Mouse (Mus musculus) thymus, postnatal 36 days (tissue): Measurements from ENCODE around the gene Scn1b.

Experiments
- DNase-seq, 2 experiments: peaks; one replicate each; pipeline ENCODE4 v3.0.0; 2022; ENCODE audit warnings: mixed read lengths in 2 of 2

Gene Scn1b

GRCm38 (mm10) chr7:31115182-31115581 lies 11.6 kb downstream of the Scn1b start, which contains the start of gene Hpn:
TSS of gene Hpn (minus strand) at chr7:31115290.
- no peak for DNase-seq

- DNase-seq: no peak
Measured at GRCm38 (mm10) chr7:31114646-31115045, 12.2 kb downstream of the Scn1b start.

- DNase-seq: no peak
Measured at GRCm38 (mm10) chr7:31113800-31114199, 13.0 kb downstream of the Scn1b start.

- DNase-seq: no peak
Measured at GRCm38 (mm10) chr7:31112036-31112435, 14.8 kb downstream of the Scn1b start.

- no peak for DNase-seq
Measured at GRCm38 (mm10) chr7:31110861-31111385, 15.9 kb downstream of the Scn1b start.

- DNase-seq: no peak
Measured at GRCm38 (mm10) chr7:31109796-31110195, 17.0 kb downstream of the Scn1b start.

- no peak for DNase-seq
Measured at GRCm38 (mm10) chr7:31109091-31109490, 17.7 kb downstream of the Scn1b start.

GRCm38 (mm10) chr7:31107781-31108180 lies 19.0 kb downstream of the Scn1b start:
- no peak for DNase-seq

GRCm38 (mm10) chr7:31106166-31106565 lies 20.6 kb downstream of the Scn1b start:
- DNase-seq: no peak

GRCm38 (mm10) chr7:31105061-31105768 lies 21.6 kb downstream of the Scn1b start:
- peak; percentile 36 to 37 for DNase-seq

- no peak for DNase-seq
Measured at GRCm38 (mm10) chr7:31100786-31101185, 26.0 kb downstream of the Scn1b start.

- DNase-seq: peak in 1 of 2 experiments; percentile 24
Measured at GRCm38 (mm10) chr7:31099612-31099982, 27.2 kb downstream of the Scn1b start.

GRCm38 (mm10) chr7:31098697-31099611 lies 27.8 kb downstream of the Scn1b start:
- no peak for DNase-seq

GRCm38 (mm10) chr7:31097583-31098248 lies 29.1 kb downstream of the Scn1b start:
- DNase-seq: peak; percentile 88 to 90

GRCm38 (mm10) chr7:31096892-31097564 lies 29.8 kb downstream of the Scn1b start:
- DNase-seq: no peak

GRCm38 (mm10) chr7:31094774-31095501 lies 31.9 kb downstream of the Scn1b start:
- DNase-seq: peak; percentile 55

GRCm38 (mm10) chr7:31089721-31090120 lies 37.1 kb downstream of the Scn1b start:
- DNase-seq: peak in 1 of 2 experiments; percentile 11

- no peak for DNase-seq
Measured at GRCm38 (mm10) chr7:31088206-31088605, 38.6 kb downstream of the Scn1b start.

GRCm38 (mm10) chr7:31087262-31087661 lies 39.5 kb downstream of the Scn1b start:
- no peak for DNase-seq

GRCm38 (mm10) chr7:31086175-31086755 lies 40.5 kb downstream of the Scn1b start:
- no peak for DNase-seq

GRCm38 (mm10) chr7:31085171-31085570 lies 41.6 kb downstream of the Scn1b start:
- no peak for DNase-seq
